Mouse (Mus musculus): Measurements from ENCODE around the gene Ly6g.
A peak's percentile ranks its signal among the peaks of the same experiment; 100 is the strongest.
"Not testable (repeated sequence)": the region's sequence is repeated elsewhere in the genome, so short reads cannot be mapped to it uniquely, and the experiment has no call there.

The Ly6g gene

GRCm38 (mm10) chr15:75154940-75155339 is at the start of gene Ly6g:
Ly6g (plus strand) TSS chr15:75155240.
- DNase-seq (ENCODE audit: low spot score in 2 of 2) = no peak

GRCm38 (mm10) chr15:75110424-75110823 is 44.6 kb upstream of the Ly6g start:
- DNase-seq (ENCODE audit: low spot score in 2 of 2) = not testable (repeated sequence)

- not testable (repeated sequence) for DNase-seq (ENCODE audit: low spot score in 2 of 2)
Observed at GRCm38 (mm10) chr15:75111861-75112630, 43.0 kb upstream of the Ly6g start, which contains the start of gene Ly6c2. Ly6c2 (minus strand) TSS chr15:75111970.

GRCm38 (mm10) chr15:75116525-75116924 is 38.5 kb upstream of the Ly6g start:
- DNase-seq (ENCODE audit: low spot score in 2 of 2) = no peak

GRCm38 (mm10) chr15:75117481-75117880 is 37.6 kb upstream of the Ly6g start:
- not testable (repeated sequence) for DNase-seq (ENCODE audit: low spot score in 2 of 2)

- peak in 1 of 2 experiments; percentile 15 for DNase-seq (ENCODE audit: low spot score in 2 of 2)
Observed at GRCm38 (mm10) chr15:75118742-75119141, 36.3 kb upstream of the Ly6g start.

- no peak for DNase-seq (ENCODE audit: low spot score in 2 of 2)
Observed at GRCm38 (mm10) chr15:75120066-75120465, 35.0 kb upstream of the Ly6g start.

GRCm38 (mm10) chr15:75132346-75132745 is 22.7 kb upstream of the Ly6g start:
- not testable (repeated sequence) for DNase-seq (ENCODE audit: low spot score in 2 of 2)

- not testable (repeated sequence) for DNase-seq (ENCODE audit: low spot score in 2 of 2)
Observed at GRCm38 (mm10) chr15:75135090-75135783, 19.8 kb upstream of the Ly6g start.

- DNase-seq (ENCODE audit: low spot score in 2 of 2) = not testable (repeated sequence)
Observed at GRCm38 (mm10) chr15:75137739-75138138, 17.3 kb upstream of the Ly6g start.

GRCm38 (mm10) chr15:75141812-75142360 is 13.2 kb upstream of the Ly6g start:
- DNase-seq (ENCODE audit: low spot score in 2 of 2) = not testable (repeated sequence)

- DNase-seq (ENCODE audit: low spot score in 2 of 2) = no peak
Observed at GRCm38 (mm10) chr15:75143735-75144134, 11.3 kb upstream of the Ly6g start.

- DNase-seq (ENCODE audit: low spot score in 2 of 2) = no peak
Observed at GRCm38 (mm10) chr15:75153087-75153486, 2.0 kb upstream of the Ly6g start.

GRCm38 (mm10) chr15:75157646-75158045 is 2.6 kb downstream of the Ly6g start:
- DNase-seq (ENCODE audit: low spot score in 2 of 2) = no peak

- peak in 1 of 2 experiments; percentile 15 for DNase-seq (ENCODE audit: low spot score in 2 of 2)
Observed at GRCm38 (mm10) chr15:75175506-75175905, 20.5 kb downstream of the Ly6g start.

GRCm38 (mm10) chr15:75186291-75186690 is 31.3 kb downstream of the Ly6g start:
- DNase-seq (ENCODE audit: low spot score in 2 of 2) = no peak

- no peak for DNase-seq (ENCODE audit: low spot score in 2 of 2)
Observed at GRCm38 (mm10) chr15:75189116-75189515, 34.1 kb downstream of the Ly6g start.

GRCm38 (mm10) chr15:75190560-75190959 is 35.5 kb downstream of the Ly6g start:
- not testable (repeated sequence) for DNase-seq (ENCODE audit: low spot score in 2 of 2)

All from frontal cortex, postnatal 14 days (tissue).